Mouse (Mus musculus) spleen, adult 2 months (tissue): ENCODE measurements at regions not wholly inside any gene's neighbourhood (a gene's known extent, or its start where the extent isn't known, plus 50 kb on each side); places are given as distances from the start of the nearest gene placed in this dataset.

Experiments
- CTCF ChIP-seq: fragments of 200-500 bp; IDR thresholded peaks from 2 replicates; pipeline ENCODE4 v1.5.1; 2011; ENCODE audit warnings: mild to moderate bottlenecking, inconsistent platforms; ENCODE audit not compliant: insufficient read depth, insufficient read length, insufficient replicate concordance; ENCODE audit errors: extremely low read depth
- POLR2A ChIP-seq: fragments of 200-500 bp; IDR thresholded peaks from 2 replicates; pipeline ENCODE4 v1.6.1; 2011; ENCODE audit warnings: low read depth, low read length, inconsistent platforms

DNA sequence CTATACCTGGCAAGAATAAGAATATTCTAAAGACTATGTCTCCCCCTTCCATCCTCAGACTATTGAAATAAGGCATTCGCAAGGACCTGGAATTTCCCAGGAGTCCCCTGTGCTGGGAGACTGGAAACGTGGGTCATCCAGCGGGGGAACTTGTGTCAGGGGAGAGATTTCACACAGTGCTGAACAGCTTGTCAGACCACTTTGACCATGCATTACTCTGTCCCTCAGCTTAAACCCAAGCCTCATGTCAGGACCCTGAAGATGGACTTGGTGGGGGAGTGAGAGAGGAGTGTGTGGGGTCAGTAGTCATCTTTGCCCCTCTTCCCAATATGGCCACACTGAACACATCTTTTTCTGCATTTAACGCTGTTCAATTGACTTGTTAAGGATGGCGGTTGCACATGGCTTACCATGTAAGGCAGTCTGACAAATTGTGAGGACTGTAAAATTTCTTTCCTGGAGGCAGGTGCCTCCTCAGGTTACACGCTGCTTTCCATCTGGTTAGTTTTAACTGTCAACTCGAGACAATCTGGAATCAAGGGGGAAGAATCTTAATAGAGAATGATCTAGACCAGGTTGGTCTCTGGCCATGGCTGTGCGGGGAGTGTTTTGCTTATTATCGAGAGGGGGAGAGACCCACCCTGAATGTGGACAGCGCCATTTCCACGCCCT is 56.2 kb upstream of the Ralgapa2 start:
- TF ChIP-seq POLR2A (no peak), CTCF (no peak)
